Mouse (Mus musculus): ENCODE results near the gene Gm2a. TPM values are rescaled to one million over a fixed set of nuclear protein-coding genes. Genes with fewer than 3 reads are reported as not detected.

The Gm2a gene
- total and polyA plus RNA-seq, 2 experiments from 2014 or later, result 46.4 to 50.0 TPM

GRCm38 (mm10) chr11:55128411-55128810 lies 30.5 kb downstream of the Gm2a start:
- no peak for TF ChIP-seq CTCF (IDR thresholded peaks at IDR 0.05)
- no peak overlapping the region for H3K4me3 ChIP-seq (ENCODE audit: low read depth, low read length)
- no peak overlapping the region for H3K4me2 ChIP-seq (ENCODE audit: low read depth, low read length, poor library complexity, severe bottlenecking)
- WGBS, result 60% methylated on average over 3 of the region's 3 CpGs
- H3K36me3 ChIP-seq (ENCODE audit: insufficient read depth, low read length), result no peaks in the 10 kb centered on the region
- ATAC-seq (ENCODE audit: low FRiP score), result no peak
- H3K27ac ChIP-seq (ENCODE audit: low read depth, low read length), result no peak overlapping the region
- H3K9me3 ChIP-seq (ENCODE audit: low read length), result no peaks in the 10 kb centered on the region
- no peak for DNase-seq (ENCODE audit: low spot score)
- H3K4me1 ChIP-seq (ENCODE audit: insufficient read depth, low read length), result no peaks in the 10 kb centered on the region; the same call in 1 of the 2 replicates
- H3K9ac ChIP-seq (replicated peaks; ENCODE audit: low read length, poor library complexity, severe bottlenecking), result no peak overlapping the region
- no peaks in the 10 kb centered on the region for H3K27me3 ChIP-seq (ENCODE audit: insufficient read depth, low read length)

- H3K9me3 ChIP-seq (ENCODE audit: low read length), result no peaks in the 10 kb centered on the region
- no peak overlapping the region for H3K4me3 ChIP-seq (ENCODE audit: low read depth, low read length)
- no peak overlapping the region for H3K27ac ChIP-seq (ENCODE audit: low read depth, low read length)
- H3K4me1 ChIP-seq (ENCODE audit: insufficient read depth, low read length), result no peaks in the 10 kb centered on the region; the same call in 1 of the 2 replicates
- H3K27me3 ChIP-seq (ENCODE audit: insufficient read depth, low read length), result no peaks in the 10 kb centered on the region
- ATAC-seq (ENCODE audit: low FRiP score) (no peak), DNase-seq (ENCODE audit: low spot score) (no peak)
- TF ChIP-seq CTCF (IDR thresholded peaks at IDR 0.05), result no peak
- WGBS, result 86% methylated on average over 11 of the region's 11 CpGs
- H3K4me2 ChIP-seq (ENCODE audit: low read depth, low read length, poor library complexity, severe bottlenecking), result no peak overlapping the region
- no peak overlapping the region for H3K9ac ChIP-seq (replicated peaks; ENCODE audit: low read length, poor library complexity, severe bottlenecking)
- H3K36me3 ChIP-seq (ENCODE audit: insufficient read depth, low read length), result no peaks in the 10 kb centered on the region
These were observed 33.3 kb downstream of the Gm2a start for GRCm38 (mm10) chr11:55131077-55131742.

DNA sequence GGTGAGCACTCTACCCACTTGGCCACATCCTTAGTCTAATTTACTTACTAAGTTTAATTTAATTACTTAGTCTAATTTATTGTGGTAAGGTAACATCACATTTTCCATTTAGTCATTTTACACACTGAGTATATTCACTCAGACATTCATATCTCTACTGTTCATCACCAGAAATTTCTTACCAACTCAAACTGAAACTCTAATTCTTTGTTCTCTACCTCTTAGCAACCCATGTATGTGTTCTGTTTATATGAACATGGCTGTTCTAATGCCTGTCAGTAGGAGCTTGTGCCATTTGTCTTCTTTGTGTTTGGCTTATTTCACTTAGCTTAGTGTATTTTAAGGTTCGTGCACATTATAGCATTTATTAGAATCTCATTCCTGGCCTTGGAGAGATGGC lies 34.0 kb downstream of the Gm2a start:
- Histone ChIP-seq H3K9me3 (ENCODE audit: low read length) (no peaks in the 10 kb centered on the region), H3K27ac (ENCODE audit: low read depth, low read length) (no peak overlapping the region), H3K9ac (replicated peaks; ENCODE audit: low read length, poor library complexity, severe bottlenecking) (no peak overlapping the region), H3K4me2 (ENCODE audit: low read depth, low read length, poor library complexity, severe bottlenecking) (no peak overlapping the region), H3K4me3 (ENCODE audit: low read depth, low read length) (no peak overlapping the region), H3K4me1 (ENCODE audit: insufficient read depth, low read length) (no peaks in the 10 kb centered on the region; the same call in 1 of the 2 replicates), H3K36me3 (ENCODE audit: insufficient read depth, low read length) (no peaks in the 10 kb centered on the region), H3K27me3 (ENCODE audit: insufficient read depth, low read length) (no peaks in the 10 kb centered on the region)
- ATAC-seq (ENCODE audit: low FRiP score) (no peak), DNase-seq (ENCODE audit: low spot score) (no peak)
- TF ChIP-seq CTCF (IDR thresholded peaks at IDR 0.05), result no peak
- 85% methylated on average over 1 of the region's 1 CpGs for WGBS

DNA sequence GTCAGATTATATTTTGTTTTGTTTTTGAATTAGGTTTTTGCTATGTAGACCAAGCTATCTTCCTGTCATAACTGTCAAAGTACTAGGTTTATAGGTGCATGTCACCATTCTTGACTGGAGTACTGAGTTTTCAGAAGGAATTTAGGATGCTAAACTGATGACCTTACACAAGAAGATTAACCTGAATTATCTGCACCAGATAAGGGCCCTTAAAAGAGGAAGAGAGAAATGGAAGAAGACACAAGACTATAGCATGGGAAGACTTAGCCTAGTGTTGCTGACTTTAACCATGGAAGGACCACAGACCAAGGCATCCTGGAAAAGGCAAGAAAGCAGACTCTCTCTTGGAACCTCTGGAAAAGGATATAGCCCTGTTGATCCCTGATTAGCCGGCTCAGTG lies 35.3 kb downstream of the Gm2a start:
- Histone ChIP-seq H3K4me1 (ENCODE audit: insufficient read depth, low read length) (no peaks in the 10 kb centered on the region; the same call in 1 of the 2 replicates), H3K27ac (ENCODE audit: low read depth, low read length) (no peak overlapping the region), H3K4me3 (ENCODE audit: low read depth, low read length) (no peak overlapping the region), H3K27me3 (ENCODE audit: insufficient read depth, low read length) (no peaks in the 10 kb centered on the region), H3K36me3 (ENCODE audit: insufficient read depth, low read length) (no peaks in the 10 kb centered on the region), H3K4me2 (ENCODE audit: low read depth, low read length, poor library complexity, severe bottlenecking) (no peak overlapping the region), H3K9me3 (ENCODE audit: low read length) (no peaks in the 10 kb centered on the region), H3K9ac (replicated peaks; ENCODE audit: low read length, poor library complexity, severe bottlenecking) (no peak overlapping the region)
- 90% methylated on average over 1 of the region's 1 CpGs for WGBS
- ATAC-seq (ENCODE audit: low FRiP score) (no peak), DNase-seq (ENCODE audit: low spot score) (no peak)
- TF ChIP-seq CTCF (IDR thresholded peaks at IDR 0.05), result no peak

GRCm38 (mm10) chr11:55134407-55134806 lies 36.5 kb downstream of the Gm2a start:
- H3K4me2 ChIP-seq (ENCODE audit: low read depth, low read length, poor library complexity, severe bottlenecking), result no peak overlapping the region
- 89% methylated on average over 1 of the region's 1 CpGs for WGBS
- no peak for TF ChIP-seq CTCF (IDR thresholded peaks at IDR 0.05)

DNA sequence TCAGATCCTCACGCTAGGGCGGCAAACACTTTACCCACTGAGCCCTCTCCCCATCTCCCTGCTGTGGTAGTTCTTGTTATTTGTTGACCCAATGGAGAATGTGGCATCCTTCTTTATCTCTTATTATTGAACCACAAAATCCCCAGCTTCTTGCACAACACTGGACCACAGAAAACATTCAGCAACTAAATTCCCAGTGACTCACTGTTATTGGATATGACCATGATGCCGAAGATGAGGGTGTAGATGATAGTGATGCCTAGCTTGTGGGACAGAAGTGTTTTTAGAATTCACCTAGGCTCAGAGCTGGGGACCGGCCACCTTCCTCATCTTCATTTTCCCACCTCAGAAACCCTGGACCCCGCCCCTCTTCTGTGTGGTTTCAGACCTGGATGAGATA lies 37.0 kb downstream of the Gm2a start:
- Histone ChIP-seq H3K4me3 (ENCODE audit: low read depth, low read length) (no peak overlapping the region), H3K4me1 (ENCODE audit: insufficient read depth, low read length) (no peaks in the 10 kb centered on the region), H3K9me3 (ENCODE audit: low read length) (no peaks in the 10 kb centered on the region), H3K36me3 (ENCODE audit: insufficient read depth, low read length) (no peaks in the 10 kb centered on the region), H3K4me2 (ENCODE audit: low read depth, low read length, poor library complexity, severe bottlenecking) (no peak overlapping the region), H3K27ac (ENCODE audit: low read depth, low read length) (no peak overlapping the region), H3K9ac (replicated peaks; ENCODE audit: low read length, poor library complexity, severe bottlenecking) (no peak overlapping the region), H3K27me3 (ENCODE audit: insufficient read depth, low read length) (no peaks in the 10 kb centered on the region)
- 94% methylated on average over 5 of the region's 5 CpGs for WGBS
- no peak for ATAC-seq (ENCODE audit: low FRiP score)
- TF ChIP-seq CTCF (IDR thresholded peaks at IDR 0.05), result no peak
- DNase-seq (ENCODE audit: low spot score), result no peak

More at GRCm38 (mm10) chr11:55134407-55134806, 36.5 kb downstream of the Gm2a start:
- Histone ChIP-seq H3K36me3 (ENCODE audit: insufficient read depth, low read length) (no peaks in the 10 kb centered on the region), H3K9ac (replicated peaks; ENCODE audit: low read length, poor library complexity, severe bottlenecking) (no peak overlapping the region), H3K4me1 (ENCODE audit: insufficient read depth, low read length) (no peaks in the 10 kb centered on the region), H3K27me3 (ENCODE audit: insufficient read depth, low read length) (no peaks in the 10 kb centered on the region), H3K27ac (ENCODE audit: low read depth, low read length) (no peak overlapping the region), H3K9me3 (ENCODE audit: low read length) (no peaks in the 10 kb centered on the region), H3K4me3 (ENCODE audit: low read depth, low read length) (no peak overlapping the region)
- ATAC-seq (ENCODE audit: low FRiP score), result no peak
- no peak for DNase-seq (ENCODE audit: low spot score)
